Mouse (Mus musculus): ENCODE results near the gene Lemd1. TPM values are rescaled to one million over a fixed set of nuclear protein-coding genes. Genes with fewer than 3 reads are reported as not detected.
A peak's percentile ranks its signal among the peaks of the same experiment; 100 is the strongest.

Lemd1 gene
- polyA plus RNA-seq, 1 experiment from 2014 or later, result 0.43 TPM

DNA sequence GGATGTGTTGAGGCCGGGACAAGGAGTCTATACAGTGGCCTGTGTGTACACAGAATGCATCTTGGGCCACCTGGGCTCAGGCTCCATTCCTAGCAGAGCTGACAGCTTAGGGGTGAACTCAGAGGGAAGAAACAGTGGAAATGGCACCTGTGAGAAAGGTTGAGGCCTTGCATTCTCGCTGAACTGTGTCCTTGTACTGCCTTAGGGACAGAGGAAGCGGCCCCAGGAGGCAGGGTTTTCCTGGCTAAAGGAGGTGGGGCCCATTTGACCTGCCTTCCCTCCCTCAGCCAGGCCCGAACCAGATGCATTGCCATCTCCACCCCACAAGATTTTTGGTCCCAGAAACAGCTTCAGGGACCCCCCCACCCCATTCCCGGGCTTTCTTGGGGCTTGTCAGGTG is 4.5 kb downstream of the Lemd1 start:
- no peak for ATAC-seq
- Histone ChIP-seq H3K27me3 (replicated peaks) (peaks cover 57% of the 10 kb centered on the region), H3K27ac (no peak overlapping the region), H3K36me3 (no peaks in the 10 kb centered on the region), H3K9me3 (no peaks in the 10 kb centered on the region), H3K4me2 (replicated peaks) (no peak overlapping the region), H3K4me1 (replicated peaks) (peaks cover 22% of the 10 kb centered on the region), H3K9ac (no peak overlapping the region), H3K4me3 (replicated peaks) (no peak overlapping the region)
- 53% methylated on average over 5 of the region's 5 CpGs for WGBS

DNA sequence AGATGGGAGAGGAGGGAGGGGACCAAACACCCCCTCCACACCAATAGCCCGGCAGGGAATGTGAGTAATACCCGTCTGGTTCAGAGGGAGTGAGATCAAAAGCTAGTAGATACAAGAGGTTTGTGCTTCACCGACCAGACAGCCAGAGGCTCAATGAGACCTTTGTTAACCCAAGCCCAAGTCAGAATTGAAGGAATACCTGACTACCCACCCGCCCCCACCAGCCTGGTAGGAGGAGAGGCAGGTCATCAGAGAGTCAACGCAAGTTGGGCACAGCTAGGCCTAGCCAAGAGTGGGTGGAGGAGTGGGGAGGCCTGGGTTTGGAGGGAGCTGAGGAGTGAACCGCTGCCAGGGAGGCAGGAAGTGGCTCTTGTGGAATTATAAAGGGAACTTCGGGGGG is 5.1 kb downstream of the Lemd1 start:
- no peak for ATAC-seq
- Histone ChIP-seq H3K4me2 (replicated peaks) (no peak overlapping the region), H3K9me3 (no peaks in the 10 kb centered on the region), H3K4me1 (replicated peaks) (peaks cover 19% of the 10 kb centered on the region), H3K27me3 (replicated peaks) (peaks cover 51% of the 10 kb centered on the region), H3K4me3 (replicated peaks) (no peak overlapping the region), H3K27ac (no peak overlapping the region), H3K36me3 (no peaks in the 10 kb centered on the region), H3K9ac (no peak overlapping the region)
- WGBS, result 34% methylated on average over 7 of the region's 7 CpGs

DNA sequence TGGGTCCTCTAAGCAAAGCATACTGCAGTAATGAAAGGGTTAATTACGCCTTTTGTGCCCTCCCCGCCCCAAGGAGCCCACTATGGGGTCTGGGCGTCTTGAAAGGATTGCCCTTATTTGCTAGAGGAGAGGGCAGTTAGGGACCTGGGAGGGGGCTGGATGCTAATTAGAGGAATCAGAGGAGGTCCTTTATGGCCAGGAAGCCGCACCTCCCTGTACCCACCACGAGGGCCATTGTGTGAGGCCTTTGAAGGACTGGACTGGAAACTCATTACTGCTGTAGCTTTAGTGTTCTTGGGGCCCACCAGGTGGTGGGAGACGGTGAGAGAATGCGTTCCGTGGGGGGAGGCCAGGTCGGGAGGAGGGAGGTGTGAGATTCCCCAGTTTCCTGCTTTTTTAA is 6.4 kb downstream of the Lemd1 start:
- Histone ChIP-seq H3K27ac (no peak overlapping the region), H3K4me3 (replicated peaks) (no peak overlapping the region), H3K4me1 (replicated peaks) (peaks cover 9% of the 10 kb centered on the region; the same call in 1 of the 2 replicates), H3K9ac (no peak overlapping the region), H3K36me3 (no peaks in the 10 kb centered on the region), H3K4me2 (replicated peaks) (no peak overlapping the region), H3K27me3 (replicated peaks) (peaks cover 37% of the 10 kb centered on the region), H3K9me3 (no peaks in the 10 kb centered on the region)
- ATAC-seq, result no peak
- 27% methylated on average over 9 of the region's 9 CpGs for WGBS

DNA sequence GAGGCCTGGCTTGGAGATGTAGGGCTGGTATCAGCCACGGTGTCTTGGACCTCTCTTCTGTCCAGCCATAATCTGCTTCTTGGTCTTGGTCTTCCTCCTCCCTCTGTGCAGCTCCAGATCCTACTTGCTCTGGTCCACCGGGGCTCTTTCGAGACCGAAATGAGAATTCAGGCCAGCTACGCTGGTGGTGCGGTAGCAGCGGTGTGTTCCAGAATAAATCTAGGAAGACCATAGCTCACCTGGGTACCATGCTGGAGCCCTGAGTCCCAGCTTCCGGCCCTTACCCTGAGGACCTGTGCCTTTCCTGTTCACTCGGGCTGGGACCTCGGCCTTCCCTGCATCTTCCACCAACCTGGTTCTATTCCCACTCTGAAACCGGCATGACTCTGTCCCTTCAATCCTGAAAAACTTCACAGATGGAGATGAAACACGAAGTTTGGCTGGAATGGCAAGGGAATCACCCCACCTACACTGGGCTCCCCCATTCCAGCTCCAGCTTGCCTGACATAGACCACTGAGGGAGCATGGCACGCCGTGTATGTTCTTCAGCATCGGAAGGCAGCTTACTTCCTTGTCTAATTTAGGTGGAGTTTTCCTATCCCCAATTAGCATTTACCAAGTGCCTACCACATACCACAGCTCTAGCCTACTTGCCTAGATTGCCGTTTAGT is 7.3 kb downstream of the Lemd1 start:
- H3K4me1 ChIP-seq (replicated peaks), result peaks cover 9% of the 10 kb centered on the region; the same call in 1 of the 2 replicates
- H3K36me3 ChIP-seq, result no peaks in the 10 kb centered on the region
- H3K9ac ChIP-seq, result no peak overlapping the region
- H3K9me3 ChIP-seq, result no peaks in the 10 kb centered on the region
- H3K4me2 ChIP-seq (replicated peaks), result no peak overlapping the region
- WGBS, result 85% methylated on average over 16 of the region's 16 CpGs
- peaks cover 29% of the 10 kb centered on the region for H3K27me3 ChIP-seq (replicated peaks)
- no peak overlapping the region for H3K27ac ChIP-seq
- no peak overlapping the region for H3K4me3 ChIP-seq (replicated peaks)
- no peak for ATAC-seq

DNA sequence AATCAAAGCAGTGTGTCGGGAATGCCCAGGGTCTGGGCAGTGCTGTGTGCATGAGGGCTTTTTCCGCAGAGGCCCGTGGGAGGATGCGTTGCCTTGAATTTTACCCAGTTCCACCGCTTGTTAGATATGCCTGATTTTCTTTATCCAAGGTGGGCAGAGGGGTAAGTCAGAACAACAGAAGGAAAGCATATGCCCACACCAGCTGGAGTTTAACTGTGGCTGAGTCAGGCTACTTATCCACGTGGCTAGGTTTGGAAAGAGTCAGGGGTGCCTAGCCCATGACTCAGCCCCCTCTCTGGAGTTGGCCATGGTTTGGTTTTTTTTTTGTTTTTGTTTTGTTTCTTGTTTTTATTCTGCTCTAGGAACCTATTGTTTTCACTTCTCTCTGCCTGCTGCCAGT is 8.0 kb downstream of the Lemd1 start:
- Histone ChIP-seq H3K4me2 (replicated peaks) (no peak overlapping the region), H3K9ac (no peak overlapping the region), H3K4me1 (replicated peaks) (peaks cover 9% of the 10 kb centered on the region; the same call in 1 of the 2 replicates), H3K27ac (no peak overlapping the region), H3K36me3 (no peaks in the 10 kb centered on the region), H3K9me3 (no peaks in the 10 kb centered on the region), H3K4me3 (replicated peaks) (no peak overlapping the region), H3K27me3 (replicated peaks) (peaks cover 21% of the 10 kb centered on the region)
- WGBS, result 72% methylated on average over 6 of the region's 6 CpGs
- no peak for ATAC-seq

DNA sequence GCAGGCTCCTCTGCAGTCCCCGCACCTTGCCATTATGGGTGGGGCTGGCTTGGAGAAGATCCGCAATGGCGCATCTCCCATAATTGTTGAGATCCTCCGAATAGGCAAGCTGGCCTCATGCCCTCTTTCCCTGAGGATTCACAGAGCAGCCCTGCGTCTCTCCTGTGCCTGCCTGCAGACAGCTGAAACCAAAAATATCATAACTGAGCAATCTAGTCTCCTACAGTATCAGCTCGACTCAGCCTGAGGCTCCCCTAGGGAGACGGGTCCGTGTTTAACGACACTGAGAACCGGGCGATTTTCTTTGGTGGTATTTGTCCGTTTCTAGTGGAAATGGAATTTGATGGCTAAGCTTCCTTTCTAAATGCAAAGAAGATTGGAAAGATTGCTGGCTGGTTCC is 8.7 kb downstream of the Lemd1 start:
- H3K27ac ChIP-seq, result no peak overlapping the region
- H3K4me1 ChIP-seq (replicated peaks), result peaks cover 9% of the 10 kb centered on the region; the same call in 1 of the 2 replicates
- no peak for ATAC-seq

DNA sequence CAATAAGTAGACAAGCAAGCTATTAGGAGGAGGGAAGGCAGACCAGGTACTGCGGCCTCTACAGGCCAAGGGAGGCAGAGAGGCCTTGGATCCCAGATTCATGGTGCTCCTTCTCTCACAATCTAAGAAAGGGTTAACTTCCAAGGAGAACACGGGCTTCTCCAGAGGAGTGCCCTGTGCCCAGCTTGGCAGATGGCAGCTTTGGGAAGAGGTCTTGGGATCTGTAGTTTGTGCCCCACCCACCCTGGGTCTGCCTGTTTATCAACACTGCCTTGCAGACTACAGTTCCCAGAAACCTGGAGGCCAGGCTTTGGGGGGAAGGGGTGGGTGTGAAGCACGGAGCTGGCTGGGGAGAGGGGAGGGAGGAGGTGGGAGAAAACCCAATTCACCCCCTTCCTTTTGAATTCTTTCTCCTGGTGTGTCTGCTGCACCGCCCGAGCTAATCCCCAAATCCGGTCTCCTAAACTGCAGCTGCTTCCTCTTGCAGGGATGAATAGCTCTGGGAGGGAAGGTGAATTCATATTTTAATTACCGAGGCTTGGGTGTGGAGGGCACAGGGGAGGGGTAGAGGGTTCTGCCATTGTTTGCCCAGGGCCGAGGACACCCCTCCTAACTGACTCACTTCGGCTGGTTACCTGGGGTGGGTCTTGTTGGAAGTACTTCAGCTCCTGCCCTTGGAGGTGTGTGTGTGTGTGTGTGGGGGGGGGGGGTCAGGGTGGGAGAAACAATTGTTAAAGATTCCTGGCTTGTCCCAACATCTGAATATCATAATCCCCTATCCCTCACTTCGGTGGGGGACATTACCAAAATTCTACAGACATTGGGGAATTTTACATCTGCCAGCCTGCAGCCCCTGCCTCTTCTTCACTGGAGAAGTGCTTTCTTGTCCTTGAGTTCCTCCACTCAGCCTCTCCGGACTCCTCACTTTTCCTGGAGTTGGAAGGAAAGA is 9.6 kb downstream of the Lemd1 start:
- WGBS, result 13% methylated on average over 11 of the region's 11 CpGs
- Histone ChIP-seq H3K4me2 (replicated peaks) (peak overlapping the region; percentile 22), H3K4me1 (replicated peaks) (peaks cover 9% of the 10 kb centered on the region; the same call in 1 of the 2 replicates), H3K9ac (no peak overlapping the region), H3K27me3 (replicated peaks) (peaks cover 17% of the 10 kb centered on the region), H3K4me3 (replicated peaks) (no peak overlapping the region), H3K36me3 (no peaks in the 10 kb centered on the region), H3K27ac (no peak overlapping the region), H3K9me3 (no peaks in the 10 kb centered on the region)
- ATAC-seq, result peak; percentile 69

More for the DNA sequence above, 8.7 kb downstream of the Lemd1 start:
- Histone ChIP-seq H3K27me3 (replicated peaks) (peaks cover 17% of the 10 kb centered on the region), H3K4me3 (replicated peaks) (no peak overlapping the region), H3K9me3 (no peaks in the 10 kb centered on the region), H3K4me2 (replicated peaks) (peak overlapping the region; percentile 22; the same call in 1 of the 2 replicates), H3K9ac (no peak overlapping the region), H3K36me3 (no peaks in the 10 kb centered on the region)
- WGBS, result 21% methylated on average over 12 of the region's 12 CpGs

DNA sequence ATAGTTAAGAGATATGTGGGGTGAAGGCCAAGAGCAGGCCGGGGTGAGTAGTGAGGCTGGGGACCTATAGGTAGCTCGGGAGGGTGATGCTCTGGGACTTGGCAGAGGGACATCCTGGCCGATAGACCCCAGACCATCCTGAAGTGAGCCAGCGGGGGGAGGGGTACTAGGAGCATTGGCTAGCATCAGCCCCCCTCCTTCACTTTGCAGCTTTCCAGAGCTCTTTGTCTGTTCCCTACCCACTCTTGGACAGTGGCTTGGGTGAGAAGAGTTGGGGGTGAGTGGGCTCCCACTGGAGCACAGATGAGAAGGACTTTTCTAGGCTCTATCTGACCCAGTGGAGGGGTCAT is 10.3 kb downstream of the Lemd1 start:
- Histone ChIP-seq H3K27ac (no peak overlapping the region), H3K36me3 (no peaks in the 10 kb centered on the region), H3K4me2 (replicated peaks) (no peak overlapping the region), H3K4me1 (replicated peaks) (peaks cover 9% of the 10 kb centered on the region; the same call in 1 of the 2 replicates), H3K27me3 (replicated peaks) (peaks cover 17% of the 10 kb centered on the region), H3K9ac (no peak overlapping the region), H3K4me3 (replicated peaks) (no peak overlapping the region), H3K9me3 (no peaks in the 10 kb centered on the region)
- no peak for ATAC-seq
- WGBS, result 37% methylated on average over 4 of the region's 4 CpGs

DNA sequence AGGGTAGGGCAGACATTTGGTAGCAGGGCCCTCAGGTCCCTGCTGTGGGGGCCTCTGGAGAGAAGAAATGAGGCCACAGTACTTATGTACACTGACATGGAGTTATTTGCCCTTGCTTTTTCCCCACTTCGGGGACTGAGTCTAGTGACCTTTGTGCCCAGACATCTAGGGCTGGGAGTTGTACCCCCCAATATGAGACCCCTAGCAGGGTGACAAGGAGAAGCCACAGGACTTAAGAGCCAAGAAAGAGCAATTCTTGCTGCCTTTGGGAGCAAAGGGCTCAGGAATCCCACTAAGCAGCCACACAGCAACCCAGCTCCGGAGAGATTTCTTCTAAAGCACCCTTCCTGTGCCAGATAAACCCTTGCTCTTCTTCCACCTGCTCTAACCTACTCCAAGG is 10.7 kb downstream of the Lemd1 start:
- H3K9ac ChIP-seq, result no peak overlapping the region
- no peaks in the 10 kb centered on the region for H3K9me3 ChIP-seq
- ATAC-seq, result no peak
- H3K4me3 ChIP-seq (replicated peaks), result no peak overlapping the region
- WGBS, result 58% methylated on average over 2 of the region's 2 CpGs
- H3K27me3 ChIP-seq (replicated peaks), result peaks cover 15% of the 10 kb centered on the region
- H3K27ac ChIP-seq, result no peak overlapping the region
- no peaks in the 10 kb centered on the region for H3K36me3 ChIP-seq
- no peak overlapping the region for H3K4me2 ChIP-seq (replicated peaks)
- H3K4me1 ChIP-seq (replicated peaks), result peaks cover 9% of the 10 kb centered on the region; the same call in 1 of the 2 replicates

DNA sequence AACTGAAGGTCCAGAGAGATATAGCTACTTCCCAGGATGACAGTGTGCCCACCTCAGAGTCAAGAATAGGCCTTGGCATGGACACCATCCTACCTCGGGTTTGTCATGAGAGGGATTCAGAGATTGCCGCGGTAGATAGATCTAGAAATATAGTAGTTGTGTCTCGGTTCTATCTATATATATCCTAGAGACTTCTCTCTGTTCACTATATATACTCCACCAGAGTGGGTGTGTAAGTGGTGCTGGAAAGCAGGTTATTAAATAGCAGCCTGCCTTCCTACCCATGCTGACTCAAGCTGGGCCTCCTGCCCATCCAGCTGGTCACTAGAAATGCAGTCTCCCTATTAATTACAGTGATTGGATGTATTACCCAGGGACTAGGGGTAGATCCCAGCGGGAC is 11.5 kb downstream of the Lemd1 start:
- H3K36me3 ChIP-seq, result no peaks in the 10 kb centered on the region

DNA sequence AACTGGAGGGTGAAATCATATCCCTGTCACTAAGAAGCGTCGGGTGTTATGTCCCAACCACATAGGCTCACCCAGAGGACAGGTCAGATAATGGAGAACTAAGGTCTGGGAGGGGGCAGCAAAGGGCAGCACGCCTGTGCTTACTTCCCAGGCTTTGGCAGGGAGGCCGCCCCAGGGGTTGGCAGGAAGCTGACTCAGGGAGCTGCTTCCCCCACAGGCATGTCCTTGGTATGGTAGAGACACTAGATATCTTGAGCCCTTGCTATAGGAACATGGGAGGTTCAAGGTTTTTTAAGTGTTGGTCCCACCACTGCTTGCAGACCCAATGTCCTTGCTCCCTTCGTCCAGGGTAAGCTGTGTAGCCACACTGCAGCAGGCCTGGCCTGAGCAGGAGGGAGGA is 14.7 kb downstream of the Lemd1 start:
- H3K36me3 ChIP-seq, result no peaks in the 10 kb centered on the region
- no peak for ATAC-seq
- H3K4me3 ChIP-seq (replicated peaks), result no peak overlapping the region
- 55% methylated on average over 5 of the region's 5 CpGs for WGBS
- H3K4me2 ChIP-seq (replicated peaks), result no peak overlapping the region
- H3K9me3 ChIP-seq, result no peaks in the 10 kb centered on the region
- H3K9ac ChIP-seq, result no peak overlapping the region
- H3K4me1 ChIP-seq (replicated peaks), result peaks cover under 1% of the 10 kb centered on the region; the same call in 1 of the 2 replicates
- no peak overlapping the region for H3K27ac ChIP-seq
- H3K27me3 ChIP-seq (replicated peaks), result no peaks in the 10 kb centered on the region; the same call in 1 of the 2 replicates

More for the DNA sequence above, 11.5 kb downstream of the Lemd1 start:
- Histone ChIP-seq H3K9ac (no peak overlapping the region), H3K27ac (no peak overlapping the region), H3K9me3 (no peaks in the 10 kb centered on the region), H3K4me1 (replicated peaks) (peaks cover 9% of the 10 kb centered on the region; the same call in 1 of the 2 replicates), H3K4me3 (replicated peaks) (no peak overlapping the region), H3K4me2 (replicated peaks) (no peak overlapping the region), H3K27me3 (replicated peaks) (peaks cover 9% of the 10 kb centered on the region)
- 94% methylated on average over 5 of the region's 5 CpGs for WGBS
- no peak for ATAC-seq

DNA sequence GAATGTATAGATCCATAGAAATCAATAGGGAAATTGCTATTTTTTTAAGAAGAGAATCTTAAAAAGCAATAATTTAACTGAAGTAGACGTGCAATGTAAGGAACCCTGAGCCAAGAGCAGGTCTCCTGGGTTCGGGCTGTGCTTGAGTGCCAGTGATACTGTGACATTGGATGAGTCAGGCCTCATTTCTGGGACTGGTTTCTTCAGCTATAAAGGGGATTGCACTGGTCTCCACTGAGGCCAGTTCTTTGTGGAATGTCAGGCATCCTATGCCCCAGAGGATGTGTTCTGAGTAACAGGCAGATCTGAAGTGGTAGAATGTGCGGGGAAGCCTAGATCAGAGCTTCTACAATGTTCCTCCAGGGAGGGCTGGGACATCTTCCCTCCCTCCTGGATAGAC is 15.6 kb downstream of the Lemd1 start:
- no peak for ATAC-seq
- WGBS, result 78% methylated on average over 3 of the region's 3 CpGs
- 0 out of 2 replicates have a peak, but pooled peaks cover 2% of the 10 kb centered on the region for H3K4me1 ChIP-seq (replicated peaks)
- no peak overlapping the region for H3K4me3 ChIP-seq (replicated peaks)
- H3K4me2 ChIP-seq (replicated peaks), result no peak overlapping the region
- H3K9ac ChIP-seq, result no peak overlapping the region
- H3K27me3 ChIP-seq (replicated peaks), result peaks cover 4% of the 10 kb centered on the region
- H3K27ac ChIP-seq, result no peak overlapping the region
- H3K36me3 ChIP-seq, result no peaks in the 10 kb centered on the region
- no peaks in the 10 kb centered on the region for H3K9me3 ChIP-seq

Data from intestine, embryonic 15.5 days (tissue).